Mouse (Mus musculus): Measurements from ENCODE around the gene Sec14l4.

- TF ChIP-seq CTCF (conservative IDR thresholded peaks at IDR 0.05; ENCODE audit: low read length) (no peak), POU5F1 (IDR thresholded peaks at IDR 0.05; ENCODE audit: borderline replicate concordance, low read length) (no peak)
These were observed 33.4 kb downstream of the Sec14l4 start, which contains the start of gene Sec14l3 for GRCm38 (mm10) chr11:4064627-4065122.

All from E14TG2a.4 (cell line).